Mouse (Mus musculus): ENCODE measurements around the gene Rnf32. TPM values are rescaled to one million over a fixed set of nuclear protein-coding genes. Genes with fewer than 3 reads are reported as not detected.
A peak's percentile ranks its signal among the peaks of the same experiment; 100 is the strongest.

The Rnf32 gene
- under 1 TPM; 0.42 to 0.70 TPM for total RNA-seq (2021)
- long read RNA-seq, experiment 1, partial matches to known transcripts = 0 of 1 reads
- long read RNA-seq, experiment 1, other reads (novel, unspliced or antisense) = 1 of 1 reads
- long read RNA-seq, experiment 2 = 0 reads

DNA sequence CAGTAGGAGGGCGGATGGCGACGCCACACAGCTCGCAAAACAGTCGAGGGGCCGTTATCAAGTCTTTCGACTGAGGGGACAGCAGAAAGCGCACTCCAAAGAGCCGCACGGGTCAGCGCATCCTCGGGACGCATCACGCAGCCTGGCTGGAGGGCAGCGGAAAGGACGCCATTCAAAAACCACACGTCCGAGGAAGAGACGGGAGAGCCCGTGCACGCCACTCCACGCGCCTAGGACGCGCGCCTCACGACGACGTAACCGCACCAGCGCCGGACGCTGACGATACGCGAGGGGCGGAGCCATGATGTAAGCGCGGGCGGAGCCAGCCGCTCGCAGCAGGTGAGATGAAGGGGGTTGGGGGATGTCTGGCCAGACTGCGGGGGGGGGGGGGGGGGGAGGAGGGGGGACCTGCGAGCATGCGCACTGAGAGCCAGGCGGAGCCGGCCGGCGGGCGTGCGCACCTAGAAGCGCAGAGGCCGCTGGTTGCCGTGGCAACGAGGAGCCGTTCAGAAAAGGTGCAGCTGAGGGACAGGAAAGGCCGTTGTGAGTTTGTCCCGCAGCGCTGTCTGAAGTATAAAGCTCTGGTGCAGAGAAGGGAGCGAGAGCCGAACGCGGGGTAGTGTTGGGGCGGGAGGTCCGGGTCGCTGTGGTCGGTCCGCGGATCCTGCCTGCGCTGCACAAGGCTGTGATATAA, at the start of gene Rnf32:
Rnf32 (plus strand) TSS at position 423 of the 694 bp plus-strand sequence.
- intact Hi-C loops (cut with DNase I; ENCODE audit: low total_unique reads) = no loop called here
- peak; percentile 54 for DNase-seq

DNA sequence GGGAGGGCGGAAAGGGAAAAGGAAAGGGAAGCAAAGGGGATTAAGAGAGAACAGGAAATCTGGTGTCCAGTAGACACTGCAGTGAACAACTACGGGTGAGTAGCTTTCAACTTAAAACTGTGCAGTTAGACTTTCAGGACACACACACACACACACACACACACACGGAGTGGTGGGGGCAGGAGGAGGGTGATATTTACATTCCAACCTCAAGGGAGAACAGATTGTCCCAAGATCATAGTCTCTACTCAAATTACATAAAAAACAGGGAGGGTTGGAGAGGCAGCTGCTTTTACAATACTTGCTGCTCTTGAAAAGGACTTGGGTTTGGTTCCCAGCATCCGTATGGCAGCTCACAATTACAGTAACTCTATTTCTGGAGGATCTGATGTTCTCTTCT, 45.6 kb upstream of the Rnf32 start:
- intact Hi-C loops (cut with DNase I; ENCODE audit: low total_unique reads) = no loop called here
- DNase-seq = no peak

DNA sequence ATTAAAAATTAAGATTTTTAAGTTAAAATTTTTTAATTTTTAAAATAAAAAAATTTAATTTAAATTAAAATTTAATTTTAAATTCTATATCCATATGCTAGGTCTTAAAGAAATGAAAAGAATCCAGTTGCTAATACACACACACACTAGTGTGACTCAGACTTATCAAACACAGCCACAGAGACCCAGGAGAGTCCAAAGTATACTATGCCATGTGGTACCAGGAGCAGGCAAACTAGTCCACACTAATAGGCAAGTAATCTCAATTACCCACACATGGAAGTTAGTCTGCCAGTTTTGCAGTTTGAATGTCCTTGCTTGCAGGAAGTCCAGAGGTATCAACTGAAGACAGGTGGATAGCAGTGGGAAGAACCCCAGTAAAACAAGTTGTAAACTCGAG, 35.9 kb upstream of the Rnf32 start:
- no peak for DNase-seq
- intact Hi-C loops (cut with DNase I; ENCODE audit: low total_unique reads) = no loop called here

DNA sequence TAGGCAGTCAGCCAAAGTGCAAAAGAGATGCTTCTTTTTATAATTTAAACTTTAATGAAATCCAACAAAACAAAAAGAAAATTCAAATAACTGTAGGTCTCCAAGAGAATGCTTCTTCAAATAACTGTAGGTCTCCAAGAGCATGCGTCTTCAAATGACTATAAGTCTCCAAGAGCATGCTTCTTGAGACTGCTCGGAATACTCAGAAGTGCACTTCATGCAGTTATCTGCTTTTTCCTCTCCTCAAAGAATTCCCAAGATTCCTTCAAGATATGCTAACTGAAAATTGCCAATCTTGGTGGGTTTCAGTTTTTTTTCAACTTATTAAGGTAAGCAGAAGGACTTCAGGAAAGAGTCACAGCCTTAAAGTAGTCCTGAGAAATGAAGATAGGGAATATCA, 28.8 kb upstream of the Rnf32 start:
- no peak for DNase-seq
- intact Hi-C loops (cut with DNase I; ENCODE audit: low total_unique reads) = no loop called here

DNA sequence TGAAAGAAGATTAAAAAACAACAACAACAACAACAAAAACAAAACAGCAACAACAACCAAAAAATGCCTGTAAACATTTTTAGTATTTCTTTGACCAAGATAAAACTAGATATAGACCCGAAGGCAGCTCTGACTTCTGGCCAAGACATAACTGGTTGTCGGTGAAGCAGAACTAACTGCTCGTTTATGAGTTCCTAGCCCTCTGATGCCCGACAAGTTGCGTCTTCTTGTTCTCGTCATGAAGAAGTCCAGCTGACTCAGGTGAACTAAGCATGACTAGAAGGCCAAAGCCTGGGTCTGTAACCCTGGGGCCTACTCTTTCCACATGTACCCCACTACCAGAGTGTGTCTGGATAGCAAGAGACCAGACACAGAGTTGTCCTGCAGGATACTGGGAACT, 25.6 kb upstream of the Rnf32 start:
- DNase-seq = no peak
- intact Hi-C loops (cut with DNase I; ENCODE audit: low total_unique reads) = no loop called here

DNA sequence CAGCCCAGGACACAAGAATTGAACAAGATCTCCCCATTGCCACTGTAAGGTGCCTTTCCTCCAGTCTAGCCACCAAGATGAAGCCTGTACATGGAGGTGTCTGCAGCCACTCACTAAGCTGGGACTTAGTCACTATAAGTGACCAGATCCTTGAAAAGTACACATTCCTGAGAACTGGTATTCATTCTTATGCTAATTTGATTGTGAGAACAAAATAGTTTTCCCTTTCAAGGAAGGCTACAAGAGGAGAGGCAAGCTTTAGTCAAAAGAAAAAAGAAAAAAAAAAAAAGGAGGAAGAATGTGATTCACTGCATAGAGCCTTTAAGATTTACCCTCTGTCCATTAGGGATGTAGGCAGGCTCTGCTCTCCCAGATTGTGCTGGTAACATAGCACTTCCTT, 24.6 kb upstream of the Rnf32 start:
- no peak for DNase-seq
- intact Hi-C loops (cut with DNase I; ENCODE audit: low total_unique reads) = no loop called here

DNA sequence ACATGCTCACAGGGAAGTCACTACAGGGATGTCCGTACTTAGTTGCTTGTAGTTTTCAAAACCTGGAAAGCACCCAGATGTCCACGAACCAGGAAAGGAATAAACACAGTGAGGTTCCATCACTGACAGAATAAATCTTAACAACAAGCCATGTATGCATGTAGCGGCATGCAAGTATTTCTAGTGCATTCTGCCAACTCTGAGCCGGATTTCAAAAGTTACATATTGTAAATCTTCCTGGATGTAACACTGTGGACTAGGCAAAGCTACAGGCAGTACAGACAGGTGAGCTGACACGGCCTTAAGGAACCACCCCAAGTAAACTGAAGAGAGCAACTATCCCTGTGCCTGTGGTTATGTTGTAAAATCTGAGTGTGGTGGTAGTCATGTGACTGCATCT, 9.0 kb upstream of the Rnf32 start:
- intact Hi-C loops (cut with DNase I; ENCODE audit: low total_unique reads) = no loop called here
- no peak for DNase-seq

DNA sequence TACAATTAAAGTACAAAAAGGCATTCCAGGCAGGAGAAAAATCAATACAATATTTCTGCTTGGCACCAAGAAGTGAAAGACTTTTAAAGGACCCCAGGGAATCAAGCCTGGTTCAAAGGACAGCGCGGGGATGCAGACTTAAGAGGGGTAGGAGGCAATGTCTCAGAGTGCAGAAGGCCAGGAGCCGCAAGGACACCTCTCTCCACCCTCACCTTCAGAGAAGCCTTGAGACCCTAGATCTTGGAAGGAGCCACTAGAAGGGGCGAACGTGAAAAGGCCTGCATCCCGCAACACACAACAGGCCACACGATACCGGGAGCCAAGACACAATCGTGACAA, 592 bp upstream of the Rnf32 start:
- intact Hi-C loops (cut with DNase I; ENCODE audit: low total_unique reads) = no loop called here

DNA sequence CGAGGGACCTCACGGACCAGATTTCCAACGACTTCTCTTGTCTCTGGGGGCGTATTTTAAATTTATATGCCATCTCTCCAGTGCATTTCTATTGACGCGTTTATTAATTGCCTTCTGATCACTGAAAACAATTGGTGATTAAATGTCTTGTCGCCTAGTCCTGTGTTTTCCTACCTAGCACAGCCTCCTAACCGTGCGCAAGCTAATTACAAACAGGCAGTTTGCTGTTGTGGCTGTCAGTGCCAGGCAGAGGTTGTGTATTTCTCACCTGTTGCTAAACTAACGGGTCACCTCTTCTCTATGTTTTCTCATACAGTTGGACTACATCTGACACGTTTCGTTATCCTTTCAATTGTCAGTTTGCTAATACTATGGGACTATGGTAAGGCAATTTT, 469 bp downstream of the Rnf32 start:
- intact Hi-C loops (cut with DNase I; ENCODE audit: low total_unique reads) = no loop called here
- DNase-seq = no peak

More for the DNA sequence above, 592 bp upstream of the Rnf32 start:
- no peak for DNase-seq

DNA sequence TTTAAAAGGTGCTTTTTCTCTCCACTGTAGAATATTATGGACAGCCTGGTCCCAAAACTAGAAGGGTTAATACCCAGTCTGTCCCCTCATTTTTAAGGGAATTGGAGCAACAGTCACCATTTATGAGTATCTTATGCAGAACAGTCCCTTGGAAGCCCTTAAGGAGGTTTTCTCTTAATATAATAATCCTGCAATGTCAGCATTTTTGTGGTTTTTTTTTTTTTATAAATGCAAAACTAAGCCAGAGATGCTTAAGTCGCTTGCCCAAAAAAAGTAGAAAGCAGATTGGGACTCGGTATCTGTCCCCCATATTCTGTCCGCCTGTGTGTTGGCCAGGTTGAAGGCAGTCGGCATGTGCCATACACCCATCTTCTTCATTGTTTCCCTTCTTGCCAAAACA, 1.4 kb downstream of the Rnf32 start:
- no peak for DNase-seq
- intact Hi-C loops (cut with DNase I; ENCODE audit: low total_unique reads) = no loop called here

DNA sequence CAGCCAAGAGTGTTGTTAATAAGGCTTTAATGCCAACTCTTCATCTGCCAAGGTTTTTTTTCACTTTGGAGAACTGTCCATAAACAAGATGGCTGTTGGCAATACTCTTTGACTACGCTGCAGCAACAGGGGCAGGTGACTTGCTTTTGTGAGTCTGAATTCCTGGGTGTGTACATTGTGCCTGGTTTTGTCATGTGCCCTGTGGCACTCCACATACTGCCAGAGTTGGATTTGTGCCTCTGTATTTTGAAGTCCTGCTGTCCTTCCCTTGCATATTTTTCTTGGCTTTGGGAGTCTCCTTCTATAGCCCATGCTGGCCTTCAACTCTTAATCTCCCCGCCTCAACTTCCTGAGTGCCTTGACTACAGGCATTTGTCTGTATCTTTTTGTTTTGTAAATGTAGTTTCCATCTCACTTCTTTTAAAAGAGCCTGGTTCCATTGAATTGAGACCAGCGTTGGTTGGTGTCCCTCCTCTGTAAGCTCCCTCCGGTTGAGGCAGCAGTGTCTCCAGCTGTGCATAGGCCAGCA, 3.2 kb downstream of the Rnf32 start:
- DNase-seq = no peak
- intact Hi-C loops (cut with DNase I; ENCODE audit: low total_unique reads) = no loop called here

DNA sequence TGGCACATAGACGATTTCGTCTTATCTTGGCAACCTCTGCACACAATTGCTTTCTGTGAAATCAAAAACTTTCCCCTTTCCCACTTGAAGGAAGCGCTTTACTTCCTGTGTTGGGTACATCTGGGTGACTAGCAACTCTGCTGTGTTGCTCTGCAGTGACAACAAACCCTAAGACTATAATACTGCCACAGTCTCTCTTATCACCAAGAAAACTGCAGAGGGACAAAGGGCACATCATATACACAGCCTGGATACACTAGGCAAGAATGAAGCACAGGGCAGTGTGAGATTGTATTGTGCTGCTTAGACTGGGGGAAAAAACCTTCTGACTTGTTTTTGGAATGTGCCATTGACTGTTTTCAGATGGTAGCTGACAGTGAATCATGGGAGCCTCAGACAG, 4.1 kb downstream of the Rnf32 start:
- intact Hi-C loops (cut with DNase I; ENCODE audit: low total_unique reads) = no loop called here
- DNase-seq = no peak

DNA sequence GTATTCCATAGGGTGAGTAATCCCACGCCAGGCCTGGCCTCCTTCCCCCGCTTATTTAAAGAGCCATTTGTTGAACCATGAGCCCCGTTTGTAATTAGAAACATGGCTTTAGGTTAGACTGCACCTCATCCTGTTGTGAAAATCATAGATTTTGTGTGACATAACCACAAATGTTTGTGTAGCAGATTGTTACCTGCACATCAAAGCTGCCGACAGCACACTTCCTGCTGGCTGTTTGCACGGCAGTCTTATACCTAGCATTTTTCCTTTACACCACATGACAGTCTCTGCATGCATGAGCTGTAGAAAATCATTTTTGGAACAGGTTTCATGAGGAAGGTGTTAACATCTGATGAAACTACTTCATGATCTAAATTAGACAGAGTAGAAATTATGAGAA, 9.9 kb downstream of the Rnf32 start:
- DNase-seq = no peak
- intact Hi-C loops (cut with DNase I; ENCODE audit: low total_unique reads) = no loop called here

DNA sequence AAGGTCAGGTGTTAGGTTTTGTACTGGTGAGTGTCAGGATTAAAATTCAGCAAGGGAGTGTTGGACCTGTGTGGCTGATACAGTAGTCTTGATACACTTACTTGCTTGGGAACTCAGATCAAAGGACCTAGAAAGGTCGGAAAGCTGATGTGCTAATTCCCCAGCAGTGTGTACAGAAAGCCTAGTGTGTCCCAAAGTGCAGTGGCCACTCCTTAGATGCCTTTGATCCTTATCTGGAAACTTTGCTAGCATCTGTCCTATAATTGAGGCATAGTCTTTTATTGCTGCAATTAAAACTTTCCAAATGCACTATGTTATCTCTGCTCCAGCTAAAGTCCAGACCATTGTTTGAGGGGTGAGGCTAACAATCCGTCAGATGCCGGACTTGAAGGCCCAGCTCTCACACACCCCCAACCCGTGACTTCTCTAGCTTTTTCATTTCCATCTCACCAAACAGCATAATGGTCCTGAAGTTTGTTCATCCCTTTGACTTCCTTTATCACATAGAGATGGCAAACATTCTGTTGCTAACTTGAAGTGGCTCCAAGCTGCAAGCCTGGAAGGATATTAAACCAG, 16.3 kb downstream of the Rnf32 start:
- DNase-seq = no peak
- intact Hi-C loops (cut with DNase I; ENCODE audit: low total_unique reads) = no loop called here

DNA sequence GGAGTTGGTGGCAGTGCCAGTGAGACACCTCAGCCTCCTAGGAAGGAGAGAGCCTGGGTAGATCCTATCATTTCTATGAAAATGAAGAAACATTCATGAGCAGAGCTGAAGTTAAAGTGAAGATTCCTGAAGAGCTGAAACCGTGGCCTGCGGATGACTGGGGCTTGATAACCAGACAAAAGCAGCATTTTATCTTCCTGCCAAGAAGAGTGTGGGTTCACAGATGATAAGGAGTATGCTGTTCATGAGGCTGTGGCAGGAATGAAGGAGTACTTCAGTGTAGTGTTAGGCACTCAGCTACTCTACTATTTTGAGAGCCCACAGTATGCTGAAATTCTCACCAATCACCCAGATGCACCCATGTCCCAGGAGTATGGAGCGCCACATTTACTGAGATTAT, 22.2 kb downstream of the Rnf32 start:
- intact Hi-C loops (cut with DNase I; ENCODE audit: low total_unique reads) = no loop called here
- DNase-seq = no peak

DNA sequence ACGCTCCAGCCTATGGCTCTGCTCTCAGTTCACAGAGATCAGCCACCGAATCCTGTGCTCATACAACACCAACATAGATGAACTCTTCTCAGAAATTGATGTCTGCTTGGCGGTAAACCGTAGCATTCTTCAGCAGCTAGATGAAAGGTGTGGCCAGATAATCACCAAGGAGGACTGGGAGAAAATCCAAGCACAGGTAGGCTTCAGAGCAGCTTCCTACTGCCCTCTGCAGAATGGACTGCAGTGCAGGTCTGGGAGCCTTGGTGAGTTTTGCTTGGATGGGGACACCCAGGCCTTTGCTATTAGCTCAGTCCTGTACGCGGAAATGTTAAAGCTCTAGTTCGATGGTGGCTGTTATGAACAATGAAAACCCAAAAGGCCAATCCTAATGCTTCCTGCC, 28.3 kb downstream of the Rnf32 start:
- no peak for DNase-seq
- intact Hi-C loops (cut with DNase I; ENCODE audit: low total_unique reads) = no loop called here

DNA sequence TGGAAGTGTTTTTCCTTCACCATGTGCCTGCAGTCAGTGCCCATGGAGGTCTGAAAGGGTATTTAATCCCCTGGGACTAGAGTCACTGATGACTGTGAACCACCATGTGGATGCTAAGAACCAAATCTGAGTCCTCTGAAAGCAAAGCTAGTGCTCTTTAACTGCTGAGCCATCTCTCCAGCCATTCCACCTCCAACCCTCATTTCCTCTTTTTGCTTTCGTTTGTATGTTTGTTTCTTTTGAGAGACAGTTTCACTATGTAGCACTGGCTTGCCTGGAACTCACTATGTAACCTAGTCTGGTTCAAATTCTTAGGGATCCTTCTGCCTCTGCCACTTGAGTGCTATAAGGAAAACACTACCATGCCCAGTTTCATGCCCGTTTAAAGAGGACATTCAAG, 34.7 kb downstream of the Rnf32 start:
- intact Hi-C loops (cut with DNase I; ENCODE audit: low total_unique reads) = no loop called here
- no peak for DNase-seq

DNA sequence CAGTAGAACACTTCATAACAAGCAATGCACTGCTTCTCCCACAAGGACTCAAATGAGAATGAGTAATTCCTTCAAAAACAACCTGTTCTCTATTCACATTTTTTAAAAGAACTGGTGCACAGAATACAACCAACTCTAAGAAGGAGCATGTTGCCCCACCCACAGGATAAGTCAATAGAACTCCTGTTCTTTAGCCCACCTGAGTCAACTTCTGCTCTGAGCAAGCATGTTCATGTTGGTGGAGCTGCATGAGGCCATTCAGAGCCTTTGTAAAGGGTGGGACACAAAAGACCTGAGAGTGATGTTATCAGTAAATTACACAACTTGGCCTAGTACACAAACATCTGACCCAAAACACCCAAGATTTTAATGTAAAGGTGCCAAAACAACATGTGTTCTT, 42.6 kb downstream of the Rnf32 start:
- DNase-seq = no peak
- intact Hi-C loops (cut with DNase I; ENCODE audit: low total_unique reads) = no loop called here

DNA sequence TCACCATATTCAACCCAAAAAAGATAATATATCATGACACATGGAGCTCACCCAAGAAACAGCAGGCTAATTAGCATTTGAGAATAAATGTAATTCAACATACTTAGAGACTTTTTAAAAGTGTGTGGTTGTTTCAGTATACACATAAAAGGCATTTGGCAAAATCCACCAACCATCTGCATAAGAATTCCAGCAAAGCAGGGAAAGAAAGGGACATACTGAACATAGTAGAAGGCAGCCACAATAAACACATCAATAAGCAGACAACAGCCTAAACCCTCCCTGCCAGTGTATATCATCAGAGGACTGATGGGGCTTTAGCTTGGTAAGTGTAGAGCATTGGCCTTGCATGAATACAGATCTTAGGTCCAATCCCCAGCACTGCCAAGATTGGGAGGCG, 49.0 kb downstream of the Rnf32 start:
- no peak for DNase-seq
- intact Hi-C loops (cut with DNase I; ENCODE audit: low total_unique reads) = no loop called here

DNA sequence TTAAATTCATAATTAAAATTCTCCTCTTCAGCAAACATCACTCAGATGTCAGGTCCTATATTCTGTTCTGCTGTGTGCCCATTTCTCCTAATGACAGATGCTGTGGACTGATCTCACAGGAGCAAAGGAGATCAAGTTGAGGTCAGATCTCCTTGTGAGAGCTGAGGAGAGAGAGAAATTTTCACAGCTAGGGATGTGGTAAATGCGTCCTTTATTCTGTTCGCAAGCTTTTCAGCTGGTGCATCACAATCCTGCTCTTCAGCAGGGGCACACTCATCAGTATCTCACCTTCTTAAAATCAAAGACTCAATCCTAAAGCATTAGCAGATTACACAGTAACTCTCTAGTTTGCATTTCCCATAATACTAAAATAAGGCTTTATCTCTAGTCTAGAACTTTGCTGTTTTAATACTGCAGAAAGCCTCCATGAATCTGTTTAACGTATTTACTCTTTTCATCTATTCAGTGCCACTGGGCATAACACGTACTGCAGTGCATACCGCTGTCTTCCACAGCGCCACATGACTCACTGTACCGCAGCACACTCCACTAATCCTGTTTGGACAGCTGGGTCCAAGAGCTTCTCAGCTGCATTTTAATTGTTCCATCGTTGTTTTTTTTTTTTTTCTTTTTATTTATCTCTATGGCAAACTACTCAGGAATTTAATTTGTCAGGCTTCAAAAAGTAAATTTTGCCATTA, 55.2 kb downstream of the Rnf32 start:
- intact Hi-C loops (cut with DNase I; ENCODE audit: low total_unique reads) = no loop called here

DNA sequence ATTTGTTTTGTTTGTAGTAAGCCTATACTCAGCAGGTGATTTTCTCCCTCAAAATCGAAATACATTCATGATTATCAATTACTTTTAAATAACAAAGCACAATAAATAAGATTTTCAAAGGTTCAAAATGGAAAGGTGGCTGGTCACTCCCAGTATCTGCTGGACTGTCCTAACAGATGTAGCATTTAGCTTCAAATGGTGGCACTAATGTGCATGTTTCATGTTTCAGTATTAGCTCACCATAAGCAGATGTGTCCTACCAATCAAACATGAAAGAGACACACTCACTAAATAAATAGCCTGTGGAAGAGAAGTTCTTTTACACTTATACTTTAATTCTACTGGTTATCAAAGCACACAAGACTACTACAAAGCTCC, 55.7 kb downstream of the Rnf32 start:
- intact Hi-C loops (cut with DNase I; ENCODE audit: low total_unique reads) = no loop called here
- no peak for DNase-seq

More for the DNA sequence above, 55.2 kb downstream of the Rnf32 start:
- no peak for DNase-seq

All from gastrocnemius, postnatal 14 days (tissue).